Mouse (Mus musculus): Measurements from ENCODE around the gene Adam19.

The Adam19 gene

DNA sequence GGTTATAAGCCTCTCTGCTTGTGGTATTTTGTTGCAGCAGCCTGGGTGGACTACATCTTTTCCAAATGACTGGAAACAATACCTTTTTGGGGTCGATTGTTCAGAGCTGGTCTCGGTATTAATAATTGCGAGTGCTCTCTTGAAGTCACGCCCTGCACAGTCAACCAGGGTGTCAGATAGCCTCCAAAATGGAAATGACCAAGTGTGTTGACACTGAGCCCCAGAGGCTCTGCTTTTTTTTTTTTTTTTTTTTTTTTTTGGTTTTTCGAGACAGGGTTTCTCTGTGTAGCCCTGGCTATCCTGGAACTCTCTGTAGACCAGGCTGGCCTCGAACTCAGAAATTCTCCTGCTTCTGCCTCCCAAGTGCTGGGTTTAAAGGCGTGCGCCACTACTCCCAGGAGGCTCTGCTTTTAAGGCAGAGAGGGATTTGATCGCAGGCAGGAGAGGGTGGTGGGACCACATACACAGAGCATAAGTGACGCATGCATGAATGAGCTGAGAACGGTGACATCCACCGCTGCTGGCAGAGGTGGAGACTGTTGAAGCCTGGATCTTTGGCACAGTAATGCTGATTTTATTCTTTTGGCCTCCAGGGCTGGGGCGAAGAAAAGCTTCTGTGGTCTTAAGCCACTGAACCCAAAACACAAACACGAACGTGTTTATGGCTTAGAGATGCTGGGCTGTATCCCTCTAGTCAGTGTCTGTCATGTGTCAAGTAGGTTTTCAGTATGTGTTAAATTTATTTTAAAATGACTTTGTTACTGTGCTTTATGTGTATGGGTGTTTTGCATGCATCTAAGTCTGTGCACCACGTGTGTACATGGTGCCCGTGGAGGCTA lies 18.3 kb downstream of the Adam19 start:
- no peak for DNase-seq (ENCODE audit: low spot score)

DNA sequence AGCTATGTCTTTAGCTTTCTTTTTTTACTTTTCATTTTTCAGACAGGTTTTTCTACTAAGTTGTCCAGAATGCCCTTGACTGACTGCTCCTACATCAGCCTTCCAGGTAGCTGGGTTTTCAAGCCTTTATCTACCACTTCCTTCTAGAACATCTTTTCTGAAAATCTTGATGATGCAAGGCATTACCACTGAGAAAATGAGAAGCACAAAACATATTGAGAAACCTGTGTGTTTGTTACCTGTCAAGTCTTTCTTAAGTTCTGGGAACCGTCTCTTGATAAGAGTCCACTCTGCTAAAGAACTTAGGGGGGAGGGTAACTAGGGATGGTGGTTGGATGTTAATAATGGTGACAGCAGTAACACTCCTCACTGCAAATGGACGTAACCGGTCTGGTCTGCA lies 19.7 kb downstream of the Adam19 start:
- DNase-seq (ENCODE audit: low spot score) = no peak

DNA sequence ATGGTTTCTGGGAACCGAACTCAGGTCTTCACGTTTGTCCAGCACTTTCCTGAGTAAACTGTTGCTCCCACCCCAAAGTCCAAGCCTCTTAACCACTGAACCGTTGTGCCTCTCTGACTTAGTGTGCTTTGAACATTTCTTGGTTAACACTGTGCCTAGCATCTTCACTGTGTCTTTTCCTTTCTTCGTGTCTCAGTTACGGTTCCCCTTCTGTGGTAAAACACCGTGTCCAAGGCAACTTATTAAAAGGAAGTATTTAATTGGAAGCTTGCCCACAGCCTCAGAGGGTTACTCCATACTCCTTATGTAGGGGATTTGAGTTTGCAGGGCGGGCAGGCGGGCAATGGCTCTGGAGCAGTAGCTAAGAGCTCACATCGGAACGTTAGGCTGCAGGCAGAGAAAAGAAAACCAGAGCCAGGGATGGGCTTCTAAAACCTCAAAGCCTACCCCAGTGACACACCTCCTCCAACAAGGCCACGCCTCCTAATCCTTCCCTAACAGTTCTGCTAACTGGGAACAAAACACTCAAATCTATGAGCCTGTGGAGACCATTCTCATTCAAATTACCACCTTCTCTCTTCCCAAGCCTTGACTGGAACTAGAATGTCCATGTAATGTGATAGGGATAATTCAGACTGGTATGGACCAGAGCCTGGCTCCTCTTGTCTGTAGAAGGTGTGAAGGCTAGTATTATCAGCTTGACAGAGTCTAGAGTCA lies 20.8 kb downstream of the Adam19 start:
- DNase-seq (ENCODE audit: low spot score) = no peak

DNA sequence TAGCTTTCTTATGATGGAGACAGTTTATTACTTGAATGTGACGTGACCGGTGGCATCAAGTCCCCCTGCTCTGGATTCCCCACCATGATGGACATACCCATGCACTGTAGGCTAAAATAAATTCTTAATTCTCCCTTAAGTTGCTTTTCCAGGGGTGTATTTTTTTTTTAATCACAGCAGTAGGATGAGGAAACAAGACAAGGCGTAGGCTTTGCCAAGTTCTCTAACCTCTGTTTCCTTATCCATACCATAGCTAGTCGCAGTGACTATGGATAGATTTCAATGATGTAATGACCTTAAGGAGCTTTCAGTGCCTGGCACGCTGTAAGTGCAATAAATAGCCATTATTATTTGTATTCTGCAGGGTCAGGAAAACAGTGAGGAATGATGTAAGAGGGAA lies 21.5 kb downstream of the Adam19 start:
- DNase-seq (ENCODE audit: low spot score) = no peak

DNA sequence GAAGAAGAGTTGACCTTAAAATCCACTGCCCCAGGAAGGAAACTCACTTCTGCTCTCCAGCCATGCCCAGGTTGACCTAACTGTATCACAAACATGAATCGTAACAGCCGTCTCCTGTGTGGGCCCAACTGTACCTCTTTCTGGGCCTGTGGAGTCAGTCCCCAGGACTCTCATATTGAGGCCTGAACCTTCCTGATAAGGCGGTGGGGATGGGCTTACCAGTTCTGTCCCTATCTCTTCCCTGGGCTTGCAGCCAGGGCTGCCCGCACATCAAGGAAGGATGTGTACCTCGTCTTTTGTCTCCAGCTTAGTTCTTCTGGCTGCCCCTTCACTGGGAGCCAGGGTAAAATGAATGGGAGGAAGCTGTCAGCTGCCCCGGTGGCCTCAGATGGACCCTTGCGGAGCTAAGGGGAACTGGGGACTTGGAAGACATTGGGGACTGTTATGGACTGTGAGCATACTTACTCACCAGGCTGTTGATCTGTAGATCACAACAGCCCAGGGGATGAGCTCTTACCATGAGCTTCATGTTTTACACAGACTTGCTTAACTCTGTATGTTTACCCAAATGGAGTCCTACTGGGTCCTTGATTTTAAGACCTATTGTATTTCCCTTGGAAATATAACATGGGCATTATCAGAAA lies 22.1 kb downstream of the Adam19 start:
- DNase-seq (ENCODE audit: low spot score) = peak; percentile 64

DNA sequence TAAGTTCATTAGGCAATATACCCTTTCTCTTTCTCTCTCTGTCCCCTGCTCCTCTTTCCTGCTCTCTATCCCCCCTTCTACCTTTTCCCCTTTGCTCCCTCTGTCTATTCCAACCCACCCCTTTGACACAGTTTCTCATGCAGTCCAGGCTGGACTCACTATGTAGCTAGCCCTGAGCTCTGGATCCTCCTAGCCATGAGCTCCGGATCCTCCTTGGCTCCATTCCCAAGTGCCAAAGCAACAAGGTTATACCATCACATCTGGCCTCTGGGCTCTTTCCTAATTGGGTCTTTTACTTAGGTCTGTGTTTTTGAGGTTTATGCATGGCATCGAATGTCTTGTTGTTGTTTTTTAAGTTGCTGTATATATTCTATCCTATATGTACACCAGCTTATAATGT lies 25.3 kb downstream of the Adam19 start:
- DNase-seq (ENCODE audit: low spot score) = no peak

DNA sequence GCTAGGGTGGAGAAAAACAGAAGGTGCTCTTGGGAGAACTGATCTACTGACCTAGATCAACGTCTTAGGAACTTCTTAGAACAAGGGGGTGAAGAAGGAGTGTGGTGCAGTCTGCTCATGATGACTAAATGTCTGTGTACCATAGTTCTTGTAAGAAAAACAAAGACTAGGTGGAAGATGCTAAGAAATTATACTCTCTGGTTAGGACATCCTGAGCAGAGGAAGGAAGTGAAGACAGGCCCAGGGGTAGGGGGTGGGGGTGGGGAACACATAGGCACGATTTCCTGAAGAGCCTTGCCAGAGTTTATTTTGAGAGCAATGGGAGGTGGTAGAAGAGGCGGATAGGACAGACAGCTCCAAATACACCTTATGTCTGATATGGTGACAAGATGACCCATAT lies 27.6 kb downstream of the Adam19 start:
- DNase-seq (ENCODE audit: low spot score) = no peak

DNA sequence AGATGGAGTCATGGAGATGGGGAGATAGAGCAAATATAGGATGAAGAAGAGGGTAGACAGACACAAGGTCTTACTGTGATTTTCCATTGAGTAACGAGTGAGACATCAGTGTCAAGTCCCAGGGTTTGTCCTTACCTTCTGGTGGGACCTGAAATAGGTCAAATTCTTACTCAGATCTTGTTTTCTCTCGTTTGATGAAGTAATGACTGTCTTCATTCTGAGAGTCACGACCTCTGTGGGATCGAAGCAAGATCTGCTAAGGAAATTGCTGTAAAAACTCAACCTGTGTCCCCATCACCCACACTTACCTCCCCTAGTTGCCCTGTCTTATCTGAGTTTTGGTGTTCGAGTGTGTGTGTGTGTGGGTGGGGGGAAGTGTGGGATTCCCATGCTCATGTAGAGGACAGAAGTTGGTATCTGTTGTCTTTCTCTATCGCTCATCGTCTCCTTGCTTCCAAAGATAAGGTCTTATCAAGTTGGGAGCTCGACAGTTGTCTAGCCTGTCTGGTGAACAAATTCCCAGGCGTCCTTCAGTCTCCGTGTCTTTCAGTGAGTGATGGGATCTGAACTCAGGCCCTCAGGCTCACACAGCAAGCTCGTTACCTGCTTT lies 28.1 kb downstream of the Adam19 start:
- DNase-seq (ENCODE audit: low spot score) = no peak

DNA sequence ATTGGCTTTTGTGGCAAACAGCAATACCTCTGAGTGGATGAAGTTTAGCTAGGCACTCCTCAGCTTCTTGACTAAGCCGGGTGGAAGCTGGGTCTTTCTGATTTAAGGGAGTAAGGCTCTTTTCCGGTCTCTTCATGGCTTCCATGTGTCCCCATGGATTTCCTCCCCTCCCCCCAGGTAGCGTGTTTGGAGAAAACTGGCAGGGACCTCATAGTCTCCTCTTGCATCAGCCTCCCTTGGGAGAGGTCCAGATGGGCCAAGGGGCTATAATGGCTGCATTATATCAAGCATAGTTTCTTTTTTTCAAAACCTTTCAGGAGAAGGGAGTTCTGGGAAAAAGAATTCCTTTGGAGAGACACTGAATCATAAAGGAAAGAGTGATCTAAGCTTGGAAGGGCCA lies 28.8 kb downstream of the Adam19 start:
- no peak for DNase-seq (ENCODE audit: low spot score)

DNA sequence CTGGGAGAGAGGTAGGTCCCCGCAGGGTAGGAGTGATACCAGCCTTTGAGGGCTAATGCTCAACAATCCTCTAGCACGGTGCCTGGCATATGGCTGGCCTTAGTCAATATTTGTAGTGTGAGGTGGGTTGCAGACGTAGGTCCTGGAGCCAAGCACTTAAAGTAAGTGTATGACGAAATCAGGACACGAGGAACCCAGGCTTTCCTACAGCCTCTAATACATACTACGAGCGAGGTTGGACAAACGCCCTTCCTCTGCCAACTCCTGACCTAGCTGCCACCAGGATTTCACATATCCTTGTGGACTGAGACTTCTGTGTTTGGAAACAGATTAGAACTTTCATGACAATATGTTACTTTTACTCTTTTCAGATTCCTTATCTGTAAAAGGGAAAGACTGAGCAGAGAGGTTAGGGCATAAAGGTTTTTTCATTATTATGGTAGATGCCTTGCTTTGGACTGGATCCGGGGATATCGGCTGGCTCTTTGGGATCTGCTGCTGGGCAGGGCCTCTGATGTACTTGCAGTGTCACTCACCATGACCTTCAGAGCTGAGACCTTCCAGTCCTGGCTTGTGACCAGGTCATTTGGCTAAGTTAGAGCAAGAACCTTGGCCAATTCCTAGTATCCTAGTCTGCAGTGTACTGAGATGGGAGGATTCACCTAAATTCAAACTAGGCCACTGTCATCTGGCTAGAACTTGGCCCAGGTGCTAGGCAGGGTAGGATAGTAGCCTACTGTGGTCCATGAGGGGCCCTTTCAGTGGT lies 29.8 kb downstream of the Adam19 start:
- DNase-seq (ENCODE audit: low spot score) = no peak

DNA sequence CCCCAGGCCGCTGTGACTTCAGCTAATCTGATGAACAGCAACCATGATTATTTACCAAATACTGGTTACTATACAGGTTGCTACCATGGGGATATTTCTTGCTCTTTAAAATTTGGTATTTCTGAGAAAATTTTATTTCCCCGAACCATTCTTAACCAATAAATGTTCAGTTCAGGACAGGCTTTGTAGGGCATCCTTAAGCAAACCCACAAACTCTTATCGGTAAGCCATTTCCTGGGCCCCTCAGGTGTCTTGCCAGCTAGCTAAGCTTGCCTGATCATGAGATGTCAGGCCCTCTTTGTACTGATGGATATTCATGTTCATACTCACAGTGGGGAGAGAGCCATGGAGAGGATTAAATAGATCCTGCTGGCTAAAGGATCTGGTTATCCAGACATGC lies 30.7 kb downstream of the Adam19 start:
- no peak for DNase-seq (ENCODE audit: low spot score)

DNA sequence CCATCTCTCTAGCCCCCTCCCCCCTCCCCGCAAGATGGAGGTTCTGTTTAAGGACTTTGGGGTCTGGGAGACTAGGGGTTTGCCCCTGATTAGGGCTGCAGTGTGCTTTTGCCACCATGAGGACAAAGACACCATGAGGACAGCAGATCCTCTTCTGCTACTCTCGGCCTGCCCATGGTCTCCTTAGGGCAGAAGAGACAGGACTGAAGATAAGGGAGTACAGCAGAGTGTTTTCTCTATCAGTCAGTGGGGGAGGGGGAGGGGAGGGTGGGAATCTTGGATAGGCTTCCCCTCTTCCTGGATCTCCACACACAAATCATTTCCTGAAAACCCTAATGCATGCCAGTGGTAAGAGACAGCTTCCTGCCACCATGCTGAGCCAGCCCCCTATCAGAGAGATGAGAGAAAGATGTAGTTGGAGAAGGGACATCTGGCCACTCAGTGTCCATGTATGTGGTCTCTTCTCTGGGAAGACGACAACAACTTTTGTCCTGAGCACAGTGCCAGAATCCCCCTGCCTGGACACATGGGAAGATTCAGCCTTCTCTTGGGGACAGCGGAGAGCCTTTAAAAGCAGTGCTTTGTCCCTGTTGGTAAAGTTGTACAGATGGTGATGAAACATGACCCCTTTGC lies 33.4 kb downstream of the Adam19 start:
- DNase-seq (ENCODE audit: low spot score) = no peak

DNA sequence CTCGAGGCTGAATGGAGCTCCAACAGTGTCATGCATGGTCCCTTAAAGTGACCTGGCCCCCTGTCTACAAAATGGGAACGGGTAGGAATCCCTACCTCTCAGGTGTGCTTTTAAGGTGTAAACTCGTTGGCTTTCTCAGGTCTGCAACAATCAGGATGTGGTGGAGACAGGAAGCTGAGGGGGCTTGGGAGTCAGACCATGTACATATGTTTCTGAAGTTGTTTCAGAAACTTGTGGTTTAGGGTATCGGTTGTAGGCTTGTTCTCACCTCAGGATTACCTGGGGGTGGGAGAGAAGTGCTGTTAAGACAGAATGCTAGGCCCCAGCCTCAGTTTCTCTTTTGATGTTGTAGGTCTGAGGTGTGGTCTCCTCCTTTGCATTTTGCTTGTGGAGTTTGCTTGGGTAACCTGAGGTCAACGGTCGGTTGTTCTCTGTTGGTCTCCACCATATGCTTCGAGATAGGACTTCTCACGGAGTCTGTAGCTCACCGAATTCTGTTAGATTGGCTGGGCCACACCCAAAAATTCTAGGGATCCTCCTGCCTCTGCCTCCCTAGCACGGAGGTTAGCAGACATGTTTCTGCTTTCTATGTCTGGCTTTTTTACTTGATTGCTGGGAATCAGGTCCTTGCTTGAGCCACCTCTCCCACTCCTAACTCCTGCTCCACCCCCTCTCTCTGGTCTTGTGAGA lies 34.4 kb downstream of the Adam19 start:
- DNase-seq (ENCODE audit: low spot score) = no peak

DNA sequence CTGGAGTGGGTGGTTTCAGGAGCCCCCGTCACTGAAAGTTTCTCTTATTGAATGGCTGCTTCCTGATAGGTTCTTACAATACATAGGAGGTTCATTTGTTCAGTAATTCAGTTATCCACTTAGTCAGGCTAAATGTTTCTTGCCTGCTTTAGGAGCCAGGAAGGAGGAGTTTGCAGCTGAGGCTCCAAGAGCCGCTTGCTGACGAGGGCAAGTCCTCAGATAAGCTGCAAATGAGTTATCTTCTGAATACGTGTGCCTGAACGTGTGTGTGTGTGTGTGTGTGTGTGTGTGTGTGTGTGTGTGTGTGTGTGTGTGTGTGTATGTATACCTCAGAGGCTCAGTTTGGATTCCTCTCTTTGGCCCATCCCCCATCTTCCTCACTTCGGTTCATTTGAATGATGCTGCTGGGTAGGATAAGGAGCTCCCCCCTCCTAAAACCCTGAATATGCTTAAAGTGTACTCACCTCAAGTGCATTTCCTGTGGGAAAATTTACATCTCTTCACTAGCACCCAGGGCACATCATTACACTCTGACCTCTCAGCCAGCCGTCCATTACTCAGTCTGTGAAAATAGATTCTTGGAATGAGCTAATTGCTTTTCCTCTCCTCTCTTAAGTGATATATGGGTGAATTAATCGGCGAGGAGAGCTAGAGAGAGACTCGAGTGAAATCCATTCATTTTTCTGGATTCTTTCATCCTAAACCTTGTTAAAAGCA lies 35.3 kb downstream of the Adam19 start:
- no peak for DNase-seq (ENCODE audit: low spot score)

DNA sequence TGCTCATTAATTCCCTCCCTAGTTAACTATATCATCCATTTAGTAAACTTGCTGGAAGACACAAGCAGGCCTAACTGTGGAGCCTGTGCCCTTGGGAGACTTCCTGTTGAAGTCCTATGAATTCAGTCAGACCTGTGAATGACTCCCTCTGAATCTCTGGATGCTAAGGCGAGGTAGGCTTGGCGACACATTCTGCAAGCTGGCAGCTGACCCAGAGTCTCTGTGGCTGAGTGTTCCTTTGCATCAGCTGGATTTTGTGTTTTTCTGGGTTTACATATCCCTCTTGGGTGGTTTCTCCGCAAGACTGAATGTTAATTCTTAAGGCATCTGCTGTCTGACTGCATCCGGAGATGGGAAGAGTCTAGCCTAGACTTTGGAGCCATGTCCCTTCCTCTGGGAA lies 36.3 kb downstream of the Adam19 start:
- DNase-seq (ENCODE audit: low spot score) = no peak

DNA sequence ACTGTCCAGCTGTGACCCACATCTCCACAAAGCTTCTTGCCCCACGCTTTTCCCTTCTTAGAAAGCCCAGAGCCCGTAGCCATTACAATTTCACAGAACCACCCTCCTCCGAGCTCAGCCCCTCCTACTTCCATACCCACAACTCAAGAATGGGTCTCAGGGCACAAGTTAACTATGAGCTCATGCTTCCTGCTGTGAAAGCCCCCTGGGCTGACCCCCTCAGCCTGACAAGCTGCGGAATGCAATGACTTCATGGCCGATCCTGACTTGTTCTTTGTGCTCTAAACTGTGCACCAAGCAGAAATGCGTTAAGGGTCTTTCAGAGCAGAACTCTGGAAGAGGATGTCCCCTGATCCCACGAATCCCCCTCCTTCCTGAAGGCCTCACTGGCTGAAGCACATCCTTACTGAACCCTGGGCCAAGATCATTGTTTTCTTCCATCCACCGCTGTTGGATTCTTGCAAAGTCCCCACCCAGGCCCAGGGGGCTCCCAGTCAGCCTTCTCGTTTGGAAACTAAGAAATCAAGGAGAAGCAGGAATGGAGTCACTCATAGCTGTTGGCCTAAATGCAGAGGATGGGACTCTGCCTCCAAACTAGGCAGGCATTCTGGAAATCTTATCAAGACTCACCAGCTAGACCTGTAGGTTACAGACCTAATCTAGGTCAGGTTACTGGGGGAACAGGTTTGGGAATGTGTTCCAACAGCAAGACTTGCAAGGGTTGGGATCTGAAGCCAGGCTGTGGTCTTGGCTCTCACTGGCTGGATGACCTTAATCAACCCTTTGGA lies 39.9 kb downstream of the Adam19 start:
- no peak for DNase-seq (ENCODE audit: low spot score)

DNA sequence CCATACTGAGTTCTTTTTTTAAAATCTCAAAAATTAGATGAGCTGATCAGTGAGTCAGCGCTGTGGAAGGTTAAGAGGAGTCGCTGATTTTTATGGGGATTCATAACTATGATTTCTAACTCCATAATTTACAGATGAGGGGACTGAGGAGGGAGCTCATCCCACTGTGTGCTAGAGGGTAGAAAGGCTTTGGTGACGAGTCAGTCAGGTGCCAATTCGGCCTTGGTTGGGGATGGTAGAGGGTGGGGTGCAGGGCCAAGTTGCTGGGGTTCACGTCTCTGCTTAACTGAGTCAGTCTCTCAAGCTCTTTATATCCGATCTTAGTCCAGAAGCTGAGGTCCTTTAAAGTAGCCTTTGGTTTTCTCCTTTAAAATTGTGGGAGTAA lies 40.5 kb downstream of the Adam19 start:
- no peak for DNase-seq (ENCODE audit: low spot score)

DNA sequence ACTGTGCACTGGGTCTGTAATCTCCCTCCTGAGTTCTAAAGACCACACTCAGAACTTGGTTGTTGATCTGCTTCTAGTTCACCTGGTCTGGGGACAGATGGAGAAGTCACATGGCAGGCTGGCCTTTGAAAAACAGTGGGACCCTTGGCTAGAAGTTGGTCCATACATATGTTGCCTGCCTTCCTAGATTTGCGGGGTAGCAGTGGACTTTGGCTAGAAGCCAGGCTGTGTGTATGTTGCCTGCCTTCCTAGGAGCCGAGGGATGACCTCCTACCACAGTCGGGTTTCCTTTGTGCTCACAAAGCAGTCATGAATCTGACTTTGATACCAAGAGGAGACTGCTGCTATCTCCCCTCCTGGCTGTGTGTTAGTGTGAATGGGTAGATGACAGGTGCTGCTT lies 41.3 kb downstream of the Adam19 start:
- no peak for DNase-seq (ENCODE audit: low spot score)

DNA sequence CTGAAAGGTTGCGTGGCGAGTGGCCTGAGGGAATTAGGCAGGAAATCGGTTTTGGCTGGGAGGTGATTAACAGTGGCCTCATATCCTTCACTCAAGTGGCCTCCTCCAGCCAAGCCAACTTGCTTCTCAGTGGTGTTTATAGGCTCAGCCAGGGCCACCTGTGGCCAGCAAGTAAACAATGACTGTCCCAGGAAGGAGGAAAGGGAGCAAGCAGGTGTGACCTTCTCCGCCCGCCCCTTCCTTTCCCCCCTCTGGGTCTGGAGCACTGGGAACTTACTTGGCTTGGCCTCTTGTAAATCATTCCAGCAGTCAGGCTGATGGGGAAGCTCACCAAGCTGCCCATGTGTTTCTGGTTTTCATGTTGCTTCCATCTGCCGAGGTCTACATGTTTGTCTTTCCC lies 46.3 kb downstream of the Adam19 start:
- no peak for DNase-seq (ENCODE audit: low spot score)

Measured in spleen, adult 12 weeks (tissue).